Mouse (Mus musculus): ENCODE results near the gene Tbk1. TPM values are rescaled to one million over a fixed set of nuclear protein-coding genes. Genes with fewer than 3 reads are reported as not detected.
A peak's percentile ranks its signal among the peaks of the same experiment; 100 is the strongest.

Tbk1 gene
- polyA plus RNA-seq, 3 experiments from 2014 or later, result 82.8 to 83.5 (median 83.2) TPM

DNA sequence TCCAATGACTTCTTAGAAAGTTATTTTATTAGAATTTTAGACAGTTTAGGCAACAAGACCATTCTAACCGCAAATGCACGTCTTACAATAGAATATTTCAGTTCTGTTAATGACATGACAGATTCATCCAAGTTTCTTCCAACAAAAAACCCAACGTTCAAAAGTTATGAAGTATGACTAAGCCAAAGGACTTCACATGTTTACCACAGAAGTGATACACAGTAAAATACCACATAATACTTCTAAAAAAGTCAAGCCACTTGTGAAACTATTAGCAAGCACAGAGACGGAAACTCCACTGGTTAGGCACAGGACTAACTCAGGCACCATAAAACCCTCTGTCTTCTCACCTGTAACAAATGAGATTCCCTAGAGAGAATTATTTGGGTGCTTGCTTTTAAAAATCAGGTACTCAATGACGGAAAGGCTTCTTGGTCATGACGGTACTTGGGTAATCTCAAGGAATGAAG is 819 bp upstream of the Tbk1 start:
- peak; percentile 17 for ATAC-seq

DNA sequence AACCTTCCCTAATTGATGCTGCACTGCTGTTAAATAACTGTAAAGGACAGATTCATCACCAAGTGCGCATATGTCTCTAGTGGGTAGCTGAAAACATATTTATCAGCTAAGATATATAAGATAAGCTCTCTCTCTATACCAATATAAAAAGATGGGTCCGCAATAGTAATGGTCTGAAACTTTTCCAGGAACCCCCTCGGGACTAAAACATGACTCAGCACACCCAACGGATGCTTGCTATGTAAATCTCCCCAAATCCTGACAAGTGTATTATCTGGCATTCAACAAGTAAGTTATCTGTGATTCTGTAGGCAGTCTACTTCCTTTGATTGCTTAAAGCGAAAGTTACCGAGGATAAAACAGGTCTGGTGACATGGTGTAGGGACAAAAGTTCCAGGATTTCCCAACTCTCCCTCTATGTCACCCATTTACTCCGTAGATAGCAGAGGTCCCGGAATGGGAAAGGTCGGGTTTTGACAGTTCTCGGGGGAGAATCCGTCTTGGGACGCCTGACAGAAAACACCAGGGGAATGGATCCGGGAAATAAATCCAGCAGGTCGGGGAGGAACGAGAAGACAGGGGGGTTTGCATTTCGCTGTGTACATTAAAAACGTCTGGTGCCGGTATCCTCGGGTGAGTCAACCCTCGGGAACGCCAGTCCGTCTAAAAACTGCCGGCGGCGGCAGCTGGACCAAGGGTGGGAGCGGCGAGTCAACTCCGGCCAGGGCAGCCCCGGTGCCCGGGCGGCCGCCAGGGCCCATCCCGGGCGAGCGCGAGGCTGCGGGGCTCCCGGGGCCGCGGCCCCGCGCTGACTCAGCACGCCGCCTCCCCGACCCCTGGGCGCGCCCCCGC is 570 bp downstream of the Tbk1 start:
- peak; percentile 23 for ATAC-seq

DNA sequence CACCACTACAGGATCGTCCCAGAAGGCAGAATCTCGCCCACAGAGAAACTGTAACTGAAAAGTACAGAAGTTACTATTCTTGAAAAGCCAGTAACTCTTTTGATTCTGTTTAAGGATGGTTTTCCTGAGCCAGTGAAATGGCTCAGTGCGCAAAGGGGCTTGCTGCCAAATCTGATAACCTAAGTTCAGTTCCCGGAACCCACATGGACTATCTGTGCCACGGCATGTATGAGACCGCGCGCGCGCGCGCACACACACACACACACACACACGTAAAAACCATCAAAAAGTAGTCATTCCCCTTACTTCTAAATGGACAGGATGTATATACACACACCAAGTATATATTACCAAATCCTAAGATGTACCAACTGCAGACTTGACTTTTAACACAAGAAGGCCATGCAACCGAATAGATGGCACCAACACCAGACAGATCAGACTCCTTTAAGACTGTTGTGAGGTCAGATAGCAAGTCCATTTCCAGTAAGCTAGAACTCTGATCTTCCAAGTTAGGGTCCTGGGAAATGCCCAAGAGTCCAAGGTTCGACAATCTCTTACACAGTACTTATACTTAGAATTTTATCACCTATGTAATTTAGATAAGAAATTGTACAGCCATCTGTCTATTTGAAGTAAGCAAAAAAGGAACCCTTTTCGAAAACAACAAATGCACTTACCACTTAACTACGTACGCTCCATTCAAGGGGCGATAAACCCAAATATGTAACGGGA is 1.4 kb downstream of the Tbk1 start:
- ATAC-seq, result no peak

DNA sequence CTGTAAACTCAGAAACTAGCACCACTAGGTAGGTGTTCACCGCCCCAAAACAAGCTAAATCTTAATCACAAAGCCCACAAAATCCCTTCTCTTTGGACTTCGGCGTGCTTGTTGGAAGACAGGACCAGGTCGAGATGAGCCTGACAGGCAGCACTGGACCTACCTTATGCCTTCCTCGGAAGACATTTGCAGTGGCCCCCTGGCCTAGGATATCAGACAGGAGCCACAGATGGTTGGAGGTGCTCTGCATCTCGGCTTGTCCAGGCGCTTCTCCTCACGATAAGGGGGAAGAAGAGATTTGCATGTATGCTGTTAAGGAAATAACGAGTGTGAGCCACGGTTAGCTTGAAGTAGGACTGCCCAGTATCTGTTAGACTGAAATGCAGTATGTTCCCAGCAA is 2.6 kb downstream of the Tbk1 start:
- ATAC-seq, result no peak

DNA sequence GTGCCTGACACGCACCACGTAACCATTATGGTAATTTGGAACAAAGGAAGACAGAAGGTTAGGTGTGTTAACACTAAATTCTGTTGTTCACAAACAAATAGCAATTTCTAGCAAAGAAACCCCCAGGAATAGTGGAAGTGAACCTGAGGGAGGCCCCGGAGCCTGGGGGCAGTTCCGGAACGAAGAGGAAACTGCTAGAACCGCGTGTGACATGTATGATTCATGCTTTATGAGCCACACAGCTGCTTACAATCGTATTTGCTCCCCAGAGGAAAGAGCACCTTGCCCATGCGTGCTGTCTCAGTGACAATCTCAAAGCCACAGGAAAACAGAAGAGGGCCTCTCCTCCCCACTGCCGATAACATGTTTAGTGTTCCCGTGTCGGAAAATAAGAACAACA is 3.6 kb downstream of the Tbk1 start:
- ATAC-seq, result no peak

DNA sequence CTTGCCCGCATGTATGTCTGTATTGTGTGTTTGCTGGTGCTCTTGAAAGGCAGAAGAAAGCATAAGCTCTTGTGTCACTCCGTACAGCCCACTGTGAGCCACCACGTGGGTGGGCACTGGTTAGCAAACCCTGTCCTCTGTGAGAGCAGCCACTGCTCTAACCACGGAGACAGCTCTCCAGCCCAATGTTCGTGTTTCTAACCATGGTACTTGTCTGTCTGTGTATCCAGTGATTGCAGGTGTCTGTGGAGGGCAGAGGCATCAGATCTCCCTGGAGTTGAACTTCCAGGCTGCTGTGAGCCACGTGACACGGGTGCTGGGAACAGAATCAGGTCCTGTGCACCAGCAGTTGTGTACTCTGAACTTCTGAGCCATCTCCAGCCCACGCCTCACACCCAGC is 4.3 kb downstream of the Tbk1 start:
- ATAC-seq, result no peak

DNA sequence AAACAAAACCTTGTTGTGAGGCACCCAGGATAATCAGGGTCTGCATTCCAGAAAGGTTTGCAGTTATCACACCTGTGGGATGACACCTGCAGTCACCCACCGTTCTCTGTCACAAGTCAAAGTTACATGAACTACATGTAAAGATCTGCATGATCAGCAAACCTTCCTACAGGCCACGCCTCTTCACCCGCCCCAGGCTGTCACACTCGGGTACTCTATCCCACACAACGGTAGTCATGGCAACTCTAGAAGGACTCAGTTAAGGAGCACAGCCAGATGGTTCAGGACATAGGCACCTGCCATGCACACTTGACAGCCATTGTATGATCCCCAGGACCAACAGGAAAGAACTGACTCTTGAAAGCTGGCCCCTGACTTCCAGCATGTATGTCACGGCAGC is 5.2 kb downstream of the Tbk1 start:
- no peak for ATAC-seq

DNA sequence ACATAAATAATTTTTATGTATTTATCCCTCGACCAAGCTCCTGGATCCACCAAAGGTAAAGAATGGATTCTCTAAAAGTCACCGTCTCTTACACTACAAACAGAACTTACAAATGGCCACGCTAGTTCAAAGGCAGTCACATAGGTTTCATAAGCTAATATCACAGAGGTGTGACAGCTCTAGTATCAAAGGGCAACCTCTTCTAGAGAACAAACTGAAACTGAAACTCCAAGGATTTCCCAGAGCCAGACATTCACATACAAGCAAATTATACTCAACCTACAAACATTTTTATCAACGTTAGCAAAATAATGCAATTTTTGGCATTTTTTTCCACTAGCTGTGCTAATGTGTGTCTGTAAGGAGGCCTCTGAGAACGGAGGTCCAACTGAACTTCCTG is 6.2 kb downstream of the Tbk1 start:
- ATAC-seq, result peak; percentile 57

DNA sequence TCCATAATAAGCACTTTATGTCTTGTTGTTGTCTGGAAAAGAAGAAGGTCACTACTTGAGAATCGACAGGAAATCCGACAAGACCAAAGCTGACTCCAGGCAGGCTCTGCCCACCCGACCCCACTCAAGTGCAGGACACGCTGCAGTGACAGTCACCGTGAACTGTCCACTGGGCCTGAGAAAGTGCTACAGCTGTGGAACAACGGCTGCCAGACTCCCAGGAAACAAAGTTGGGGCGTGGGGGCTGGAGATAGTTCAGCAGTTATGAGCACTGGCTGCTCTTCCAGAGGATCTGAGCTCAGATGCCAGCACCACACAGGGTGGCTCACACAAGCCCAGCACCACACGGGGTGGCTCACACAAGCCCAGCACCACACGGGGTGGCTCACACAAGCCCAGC is 10.2 kb downstream of the Tbk1 start:
- no peak for ATAC-seq

DNA sequence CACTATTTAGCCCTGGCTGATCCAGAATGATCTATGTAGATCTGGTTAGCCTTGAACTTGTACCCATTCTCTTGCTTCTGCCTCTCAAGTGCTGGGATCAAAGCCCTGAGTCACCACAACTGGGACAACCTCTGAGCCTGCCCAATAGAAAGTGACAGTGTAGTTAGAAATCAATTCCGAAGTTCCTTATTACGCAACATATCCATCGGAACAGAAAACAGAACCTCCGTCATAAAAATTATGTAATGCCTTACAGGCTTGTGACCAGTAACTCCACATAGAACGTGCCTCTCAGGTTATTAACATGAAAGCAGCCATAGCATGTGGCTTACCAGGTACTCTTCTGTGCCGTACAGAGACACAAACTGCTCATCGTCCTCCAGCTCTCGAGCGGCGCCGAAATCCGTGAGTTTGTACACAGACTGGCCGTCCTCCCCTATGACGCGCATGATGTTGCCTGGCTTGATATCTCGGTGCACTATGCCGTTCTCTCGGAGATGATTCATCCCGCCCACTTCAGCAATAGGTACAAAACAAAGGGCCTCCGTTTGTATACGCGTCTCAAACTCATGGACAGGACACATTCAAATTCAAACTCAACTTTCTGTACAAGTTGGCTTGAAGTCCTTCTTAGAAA is 15.0 kb downstream of the Tbk1 start:
- ATAC-seq, result no peak

DNA sequence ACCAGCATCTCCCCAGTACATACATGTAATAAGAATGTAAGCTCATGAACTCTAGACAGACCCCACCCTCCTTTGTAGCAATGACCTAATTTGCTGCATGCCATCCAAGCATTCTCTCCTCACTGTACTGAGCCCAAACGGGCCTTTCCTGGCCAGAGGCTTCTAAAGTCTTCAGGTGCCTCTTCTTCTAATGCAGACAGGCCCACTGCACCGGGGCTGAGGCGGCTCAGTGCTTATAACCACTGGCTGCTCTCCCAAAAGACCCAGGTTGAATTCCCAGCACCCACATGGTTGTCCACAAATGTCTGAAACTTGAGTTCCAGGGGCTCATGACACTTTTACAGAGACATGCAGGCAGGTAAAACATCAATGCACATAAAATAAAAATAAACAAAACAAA is 15.6 kb downstream of the Tbk1 start:
- ATAC-seq, result no peak

DNA sequence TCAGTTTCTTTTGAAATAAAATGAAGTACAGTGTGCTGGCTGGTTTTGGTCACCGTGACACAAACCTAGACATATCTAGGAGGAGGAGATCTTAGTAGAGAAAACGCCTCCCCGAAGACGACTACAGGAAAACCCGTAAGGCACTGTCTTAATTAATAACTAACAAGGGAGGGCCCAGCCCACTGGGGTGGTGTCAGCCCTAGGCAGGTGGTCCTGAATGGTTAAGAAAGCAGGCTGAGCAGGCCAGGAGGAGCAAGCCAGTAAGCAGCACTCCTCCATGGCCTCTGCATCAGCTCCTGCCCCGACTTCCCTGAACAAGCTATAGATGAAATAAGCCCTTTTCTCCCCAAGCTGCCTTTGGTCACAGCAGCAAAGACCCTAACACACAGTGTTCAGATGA is 16.8 kb downstream of the Tbk1 start:
- ATAC-seq, result no peak

DNA sequence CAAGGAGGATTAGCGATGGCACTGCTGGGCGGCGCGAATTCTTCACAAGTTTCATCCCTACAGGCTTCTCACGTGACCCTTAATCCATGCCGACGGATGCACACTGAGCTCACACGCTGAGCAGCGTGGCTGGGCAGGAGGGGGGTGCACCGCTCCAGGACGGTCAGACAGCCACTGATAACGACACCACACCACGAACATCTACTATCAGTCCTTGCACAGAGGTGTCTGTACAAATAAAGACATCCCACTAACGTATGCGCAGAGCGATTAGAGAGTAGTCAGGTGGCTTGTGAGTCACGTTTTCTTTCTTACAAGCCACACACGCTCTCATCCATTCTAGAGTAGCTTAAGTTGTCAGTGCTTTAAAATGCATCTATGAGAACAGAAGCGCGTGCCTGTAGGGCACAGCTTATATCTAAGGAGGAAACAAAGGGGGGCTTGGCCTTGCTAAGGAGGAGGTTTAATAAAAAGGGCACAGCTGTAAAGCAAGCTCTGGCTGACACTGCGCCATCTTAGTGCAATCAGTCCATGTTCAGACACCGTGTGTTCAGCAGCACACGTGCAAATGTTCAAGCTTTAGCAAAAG is 17.5 kb downstream of the Tbk1 start:
- no peak for ATAC-seq

DNA sequence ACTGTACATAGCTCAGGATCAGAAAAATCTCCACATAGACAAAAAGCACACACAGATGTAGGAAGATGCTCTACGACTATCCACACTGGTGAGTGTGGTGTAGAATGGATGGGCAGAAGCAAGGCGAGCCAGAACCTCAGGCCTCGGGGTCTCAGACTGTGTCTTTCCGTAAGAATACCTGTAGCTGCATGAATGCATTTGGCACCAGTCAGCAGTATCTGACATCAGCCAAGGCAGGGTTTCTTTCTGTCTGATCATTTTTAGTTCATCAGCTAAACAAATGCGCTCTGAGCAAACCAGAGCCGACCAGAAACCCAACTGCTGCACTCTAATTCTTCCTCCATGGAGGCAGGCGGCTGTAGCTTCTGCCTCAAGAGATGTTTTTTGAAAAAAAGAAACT is 18.1 kb downstream of the Tbk1 start:
- ATAC-seq, result no peak

DNA sequence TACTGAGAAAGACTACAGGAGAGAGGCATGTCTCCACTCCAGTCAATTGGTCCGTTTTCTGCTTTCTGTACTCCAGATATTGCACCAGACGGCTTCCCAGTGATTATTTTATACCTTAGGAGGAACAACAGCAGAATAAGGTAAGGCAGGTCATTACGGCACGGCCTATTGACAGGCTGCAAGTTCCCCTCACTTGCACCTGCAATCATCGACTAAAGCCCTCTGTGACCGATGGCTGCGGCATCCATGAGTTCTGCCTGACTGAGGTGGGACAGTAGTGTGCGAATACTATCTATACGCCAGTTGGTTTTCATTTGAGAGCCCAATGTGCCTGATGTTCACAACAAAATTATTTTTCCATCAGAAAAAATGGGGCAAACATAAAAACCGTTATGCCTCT is 18.6 kb downstream of the Tbk1 start:
- ATAC-seq, result no peak

DNA sequence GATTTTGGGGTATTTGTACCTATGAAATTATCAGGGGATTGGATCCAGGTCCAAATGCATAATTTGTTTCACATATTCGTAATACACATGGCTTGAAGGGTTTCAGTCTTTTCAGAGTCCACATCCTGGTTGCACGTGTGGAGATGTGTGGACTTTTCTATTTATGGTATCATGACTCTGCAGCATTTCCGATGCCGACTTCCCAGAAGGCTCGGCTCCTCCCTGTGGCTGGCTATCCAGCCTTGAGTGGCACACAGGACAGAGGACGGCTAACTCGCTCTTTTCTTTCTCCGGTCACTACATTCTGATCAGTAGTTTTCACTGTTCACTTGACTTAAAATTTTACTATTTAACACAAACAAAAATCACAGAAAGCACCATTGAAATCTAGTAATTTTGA is 22.1 kb downstream of the Tbk1 start:
- ATAC-seq, result no peak

DNA sequence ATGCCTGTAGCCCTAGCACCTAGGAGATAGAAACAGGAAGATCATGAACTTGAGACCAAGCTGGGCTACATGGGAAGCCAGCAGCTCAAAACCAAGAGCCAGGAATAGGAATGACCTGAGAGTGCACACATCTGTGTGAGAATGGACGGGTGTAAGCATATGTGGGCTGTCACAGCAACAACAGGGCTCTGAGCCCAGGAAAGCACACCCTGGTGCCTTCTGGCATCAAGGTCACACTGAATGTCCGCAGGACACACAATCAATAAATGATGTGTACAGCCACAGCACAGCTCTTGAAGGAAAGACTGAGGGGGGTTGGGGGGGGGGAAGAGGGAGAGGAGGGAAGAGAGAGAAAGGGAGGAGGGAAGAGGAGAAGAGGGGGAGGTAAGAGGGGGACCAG is 28.4 kb downstream of the Tbk1 start:
- no peak for ATAC-seq

DNA sequence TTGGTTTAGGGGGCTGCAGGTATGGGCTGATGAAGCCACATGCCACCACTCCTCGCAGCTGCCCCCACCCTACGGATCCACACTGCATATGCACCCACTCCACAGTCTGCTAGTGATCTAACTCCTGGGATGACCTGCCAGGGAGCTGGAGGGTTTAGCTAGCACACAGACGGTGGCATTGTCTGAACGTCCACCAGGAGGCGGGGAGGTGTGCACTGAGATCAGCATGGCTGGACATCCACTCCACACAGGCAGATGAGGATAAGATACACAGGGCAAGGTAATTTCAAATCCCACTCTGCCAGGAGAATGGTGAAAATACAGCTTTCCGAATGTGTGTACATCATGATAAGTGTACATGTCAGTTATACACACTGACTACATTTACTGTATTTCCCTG is 30.3 kb downstream of the Tbk1 start:
- ATAC-seq, result no peak

DNA sequence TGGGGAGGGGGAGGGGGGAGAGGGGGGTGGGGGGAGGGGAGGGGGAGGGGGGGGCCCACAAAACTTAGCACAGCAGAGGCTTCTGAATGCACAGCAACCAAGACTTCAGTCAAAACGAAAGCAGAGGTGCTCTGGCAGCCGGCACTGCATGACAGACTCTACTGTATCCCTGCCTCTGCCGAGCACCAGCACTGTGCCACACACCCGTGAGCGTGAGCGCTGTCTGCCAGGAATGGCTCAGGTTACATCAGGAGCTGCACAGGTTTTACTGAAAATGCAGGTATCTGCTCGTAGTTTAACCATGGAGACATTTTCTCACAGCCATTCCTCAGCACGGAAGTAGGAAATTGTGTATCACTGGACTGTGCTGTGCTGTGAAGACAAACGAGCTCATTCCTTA is 36.3 kb downstream of the Tbk1 start:
- ATAC-seq, result no peak

DNA sequence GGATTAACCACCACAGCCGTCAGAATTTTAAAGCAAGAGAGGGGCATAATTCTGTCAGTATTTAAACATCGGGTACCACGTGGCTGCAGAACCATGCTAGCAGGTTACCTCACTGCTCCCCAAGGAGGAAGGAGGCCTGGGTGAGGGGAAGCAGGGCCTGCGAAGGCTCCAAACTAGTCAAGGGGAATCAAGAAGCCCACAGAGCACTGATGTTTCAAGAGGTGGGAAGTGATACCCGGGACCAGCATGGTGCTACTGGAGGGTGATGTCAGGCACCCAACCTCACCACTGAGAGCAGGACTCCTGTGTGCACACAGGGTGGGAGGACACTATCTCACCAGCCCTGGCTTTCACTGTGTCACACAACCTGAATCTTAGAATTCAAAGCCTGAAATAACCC is 36.9 kb downstream of the Tbk1 start:
- ATAC-seq, result no peak

DNA sequence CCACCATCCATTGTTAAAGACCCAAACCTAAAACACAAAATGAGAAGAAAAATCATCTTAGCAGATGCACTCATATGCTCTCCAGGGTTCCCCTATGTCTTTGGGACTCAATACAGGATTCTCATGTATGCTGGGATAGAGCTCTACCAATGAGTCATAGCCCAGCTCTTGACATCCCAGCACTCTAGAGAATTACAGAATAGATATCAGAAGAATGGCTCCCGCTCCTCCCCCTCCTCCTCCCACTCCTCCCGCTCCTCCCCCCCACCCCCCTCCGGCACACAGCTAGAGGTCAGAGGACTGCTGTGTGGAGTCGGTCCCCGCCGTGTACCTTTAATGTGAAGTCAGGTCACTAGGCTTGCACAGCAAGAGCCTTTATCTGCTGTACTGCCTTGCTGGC is 39.4 kb downstream of the Tbk1 start:
- no peak for ATAC-seq

DNA sequence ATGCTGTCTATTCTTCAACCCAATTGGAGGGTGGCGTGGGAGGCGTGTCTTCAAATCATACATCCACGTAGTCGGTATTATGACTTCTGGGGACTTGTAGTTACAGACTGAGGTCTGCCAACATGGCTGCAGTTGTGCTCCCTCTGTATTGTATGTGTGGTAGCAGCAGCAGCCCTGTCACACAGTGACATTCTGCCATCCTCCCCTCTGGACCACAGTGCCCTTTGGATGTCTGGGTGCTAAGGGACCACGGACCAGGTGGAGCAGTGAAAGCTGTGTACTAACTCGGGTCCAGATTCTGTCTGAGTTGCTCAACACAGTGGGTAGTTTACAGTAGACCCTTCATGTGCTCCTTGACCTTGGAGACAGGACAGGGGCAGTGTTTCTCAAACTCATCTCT is 43.0 kb downstream of the Tbk1 start:
- no peak for ATAC-seq

DNA sequence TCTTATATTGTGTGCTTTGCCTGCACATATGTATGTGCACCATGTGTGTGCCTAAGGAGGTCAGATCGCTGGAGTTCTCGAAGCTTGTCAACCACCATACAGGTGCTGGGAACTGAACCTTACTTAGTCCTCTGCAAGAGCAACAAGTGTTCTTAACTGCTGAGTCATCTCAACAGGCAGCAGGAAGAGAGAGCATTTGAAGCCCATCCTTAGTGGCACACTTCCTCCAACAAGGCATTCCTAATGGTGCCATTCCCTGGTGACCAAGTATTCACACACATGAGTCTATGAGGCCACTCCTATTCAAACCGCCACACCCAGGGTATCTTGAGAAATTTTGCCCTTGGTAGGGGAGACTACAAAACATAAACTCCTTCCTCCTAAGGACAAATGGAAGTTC is 44.4 kb downstream of the Tbk1 start:
- ATAC-seq, result no peak

Data from inflammation-experienced regulatory T-cells, adult 6 months (primary cell).